Mouse (Mus musculus) regulatory T cell (primary cell): ENCODE measurements around the gene Prdm11.

Experiments
- in situ Hi-C: fragments of 300-600 bp; cut with MboI, MseI; formaldehyde crosslinking; loops from one replicate; pipeline ENCODE4 v1.15.1; 2025; ENCODE audit warnings: high pct_unique_total_duplicates

Prdm11 gene

GRCm38 (mm10) chr2:92933379-92933778 is 112.6 kb downstream of the Prdm11 start:
- in situ Hi-C loops = no loop called here

- in situ Hi-C loops = no loop called here
These were observed 114.9 kb downstream of the Prdm11 start for GRCm38 (mm10) chr2:92931061-92931460.

GRCm38 (mm10) chr2:92929696-92930095 is 116.3 kb downstream of the Prdm11 start:
- in situ Hi-C loops = no loop called here

GRCm38 (mm10) chr2:92924677-92925259 is 121.2 kb downstream of the Prdm11 start:
- in situ Hi-C loops = no loop called here

- in situ Hi-C loops = no loop called here
These were observed 125.3 kb downstream of the Prdm11 start for GRCm38 (mm10) chr2:92920709-92921108.

GRCm38 (mm10) chr2:92917405-92918142 is 128.4 kb downstream of the Prdm11 start:
- in situ Hi-C loops = loop anchor here (5.0 kb wide), 1 partner anchor 35 kb away; no protein-coding TSS in a partner anchor

GRCm38 (mm10) chr2:92915659-92916631 is 130.0 kb downstream of the Prdm11 start:
- in situ Hi-C loops = loop anchor here (5.0 kb wide), 1 partner anchor 36 kb away; no protein-coding TSS in a partner anchor
